Mouse (Mus musculus) small intestine, adult 2 months (tissue): ENCODE results near the gene Tmem151b.

ENCODE experiments used
- CTCF ChIP-seq: fragments of 200-500 bp; IDR thresholded peaks from 2 replicates; pipeline ENCODE4 v1.5.1; 2012; ENCODE audit warnings: low read depth, mild to moderate bottlenecking, control low read depth, inconsistent platforms, low read length, moderate library complexity, mixed read lengths; ENCODE audit not compliant: insufficient replicate concordance, insufficient read length; ENCODE audit errors: extremely low read depth
- POLR2A ChIP-seq: fragments of 200-500 bp; IDR thresholded peaks from 2 replicates; pipeline ENCODE4 v1.6.1; 2012; ENCODE audit warnings: low read depth, mild to moderate bottlenecking, control low read depth, inconsistent platforms, low read length, moderate library complexity

GRCm38 (mm10) chr17:45575123-45575897 lies 25.8 kb upstream of the Tmem151b start:
- TF ChIP-seq POLR2A (no peak), CTCF (no peak)
